Mouse (Mus musculus) 416B (cell line): ENCODE measurements at regions not wholly inside any gene's neighbourhood (a gene's known extent, or its start where the extent isn't known, plus 50 kb on each side); places are given as distances from the start of the nearest gene placed in this dataset.

Experiments used
- DNase-seq: peaks from one replicate; pipeline ENCODE4 v3.0.0; 2011; ENCODE audit warnings: low read depth

GRCm38 (mm10) chr15:13455560-13456219 is 282.2 kb upstream of the Cdh6 start:
- no peak for DNase-seq

GRCm38 (mm10) chr15:13450385-13450784 is 276.9 kb upstream of the Cdh6 start:
- no peak for DNase-seq

GRCm38 (mm10) chr15:13434608-13435007 is 261.1 kb upstream of the Cdh6 start:
- DNase-seq, result no peak

GRCm38 (mm10) chr15:13432971-13433370 is 259.5 kb upstream of the Cdh6 start:
- no peak for DNase-seq

GRCm38 (mm10) chr15:13419616-13420015 is 246.1 kb upstream of the Cdh6 start:
- no peak for DNase-seq

GRCm38 (mm10) chr15:13410065-13410688 is 236.7 kb upstream of the Cdh6 start:
- no peak for DNase-seq

GRCm38 (mm10) chr15:13393155-13393554 is 219.7 kb upstream of the Cdh6 start:
- no peak for DNase-seq

- DNase-seq, result no peak
These were observed 217.9 kb upstream of the Cdh6 start for GRCm38 (mm10) chr15:13391331-13391730.

GRCm38 (mm10) chr15:13384815-13385214 is 211.3 kb upstream of the Cdh6 start:
- no peak for DNase-seq

- no peak for DNase-seq
These were observed 202.1 kb upstream of the Cdh6 start for GRCm38 (mm10) chr15:13375590-13375989.

- no peak for DNase-seq
These were observed 195.3 kb upstream of the Cdh6 start for GRCm38 (mm10) chr15:13368799-13369198.

GRCm38 (mm10) chr15:13367291-13367954 is 193.9 kb upstream of the Cdh6 start:
- no peak for DNase-seq

GRCm38 (mm10) chr15:13366606-13367005 is 193.1 kb upstream of the Cdh6 start:
- no peak for DNase-seq

GRCm38 (mm10) chr15:13360741-13361140 is 187.3 kb upstream of the Cdh6 start:
- DNase-seq, result no peak

- no peak for DNase-seq
These were observed 185.6 kb upstream of the Cdh6 start for GRCm38 (mm10) chr15:13359026-13359425.

- no peak for DNase-seq
These were observed 176.8 kb upstream of the Cdh6 start for GRCm38 (mm10) chr15:13350321-13350720.

- DNase-seq, result no peak
These were observed 162.9 kb upstream of the Cdh6 start for GRCm38 (mm10) chr15:13336392-13336791.

- DNase-seq, result no peak
These were observed 151.0 kb upstream of the Cdh6 start for GRCm38 (mm10) chr15:13324439-13324838.

GRCm38 (mm10) chr15:13320599-13321348 is 147.3 kb upstream of the Cdh6 start:
- DNase-seq, result no peak

GRCm38 (mm10) chr15:13304562-13304961 is 131.1 kb upstream of the Cdh6 start:
- no peak for DNase-seq

- DNase-seq, result no peak
These were observed 130.0 kb upstream of the Cdh6 start for GRCm38 (mm10) chr15:13303456-13303855.

GRCm38 (mm10) chr15:13302672-13303071 is 129.2 kb upstream of the Cdh6 start:
- no peak for DNase-seq

- no peak for DNase-seq
These were observed 123.5 kb upstream of the Cdh6 start for GRCm38 (mm10) chr15:13296967-13297366.
